Mouse (Mus musculus): ENCODE data around the gene Nktr.

Gene Nktr

DNA sequence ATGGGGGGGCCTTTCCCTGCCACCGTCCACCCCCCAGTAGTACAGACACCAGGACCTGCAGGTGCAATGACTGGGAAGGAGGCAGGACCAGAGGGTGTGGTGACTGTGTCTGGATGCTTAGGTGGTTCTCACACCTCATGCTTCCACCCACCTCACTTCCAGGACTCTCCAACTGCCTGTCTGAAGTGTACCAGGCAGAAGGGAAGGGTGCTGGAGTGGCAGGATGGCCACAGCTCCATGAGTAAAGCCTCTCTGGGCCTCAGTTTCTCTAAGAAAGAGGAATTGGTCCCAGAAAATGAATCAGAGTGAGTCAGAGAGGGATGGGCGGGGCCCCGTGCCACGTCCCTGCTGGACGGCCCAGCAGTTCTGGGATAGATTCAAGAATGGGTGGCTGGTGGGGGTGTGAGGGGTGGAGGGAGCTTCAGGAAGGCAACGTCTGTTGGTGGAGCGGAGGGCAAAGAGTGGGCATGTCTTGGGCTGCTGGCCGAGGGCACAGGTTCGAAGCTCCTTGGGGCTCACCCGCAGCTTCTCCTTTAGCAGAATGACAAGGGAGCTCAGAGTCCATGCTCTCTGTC lies 42.2 kb downstream of the Nktr start:
- DNase-seq (ENCODE audit: low spot score in 2 of 2) = peak in 1 of 2 experiments; percentile 35

- no peak for DNase-seq (ENCODE audit: low spot score in 2 of 2)
These were observed 42.8 kb downstream of the Nktr start for GRCm38 (mm10) chr9:121761787-121762186.

- no peak for DNase-seq (ENCODE audit: low spot score in 2 of 2)
These were observed 43.3 kb downstream of the Nktr start for GRCm38 (mm10) chr9:121762248-121762647.

DNA sequence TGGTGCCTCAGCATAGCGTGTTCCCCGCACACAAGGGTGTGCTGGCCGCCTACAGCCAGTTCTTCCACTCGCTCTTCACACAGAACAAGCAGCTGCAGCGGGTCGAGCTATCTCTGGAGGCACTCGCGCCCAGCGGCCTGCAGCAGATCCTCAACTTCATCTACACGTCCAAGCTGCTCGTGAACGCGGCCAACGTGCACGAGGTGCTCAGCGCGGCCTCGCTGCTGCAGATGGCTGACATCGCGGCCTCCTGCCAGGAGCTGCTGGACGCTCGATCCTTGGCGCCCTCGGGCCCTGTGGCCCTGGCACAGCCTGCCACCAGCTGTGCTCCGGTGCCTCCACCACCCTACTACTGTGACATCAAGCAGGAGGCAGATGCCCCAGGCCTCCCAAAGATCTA lies 43.8 kb downstream of the Nktr start:
- DNase-seq (ENCODE audit: low spot score in 2 of 2) = no peak

- DNase-seq (ENCODE audit: low spot score in 2 of 2) = no peak
These were observed 44.7 kb downstream of the Nktr start for GRCm38 (mm10) chr9:121763716-121764115.

GRCm38 (mm10) chr9:121765166-121765855 lies 46.3 kb downstream of the Nktr start:
- DNase-seq (ENCODE audit: low spot score in 2 of 2) = no peak

DNA sequence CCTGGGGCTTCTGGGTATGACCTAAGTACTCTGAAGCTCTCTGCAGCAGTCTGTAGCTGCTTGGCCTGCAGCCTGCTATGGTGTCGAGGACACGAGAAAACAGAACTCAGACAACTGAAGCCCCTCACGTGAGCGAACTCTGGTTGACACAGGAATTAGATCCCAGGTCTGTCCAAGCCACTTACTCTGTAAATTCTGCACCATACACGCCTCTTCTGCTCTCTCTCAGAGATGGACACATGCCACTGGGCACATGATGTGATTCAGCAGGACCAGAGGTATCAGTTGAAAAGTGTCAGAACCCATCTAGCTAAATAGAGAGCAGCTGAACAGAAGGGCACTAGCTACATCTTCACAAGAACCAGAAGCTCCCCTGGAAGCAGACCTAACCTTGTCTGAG lies 53.4 kb downstream of the Nktr start:
- DNase-seq (ENCODE audit: low spot score in 2 of 2) = no peak

GRCm38 (mm10) chr9:121775951-121776350 lies 57.0 kb downstream of the Nktr start:
- no peak for DNase-seq (ENCODE audit: low spot score in 2 of 2)

- DNase-seq (ENCODE audit: low spot score in 2 of 2) = no peak
These were observed 57.5 kb downstream of the Nktr start for GRCm38 (mm10) chr9:121776511-121776910.

GRCm38 (mm10) chr9:121777484-121778065 lies 58.6 kb downstream of the Nktr start, which contains the start of gene Klhl40:
Gene Klhl40, plus strand, starts transcription at chr9:121777607.
- DNase-seq (ENCODE audit: low spot score in 2 of 2) = no peak

DNA sequence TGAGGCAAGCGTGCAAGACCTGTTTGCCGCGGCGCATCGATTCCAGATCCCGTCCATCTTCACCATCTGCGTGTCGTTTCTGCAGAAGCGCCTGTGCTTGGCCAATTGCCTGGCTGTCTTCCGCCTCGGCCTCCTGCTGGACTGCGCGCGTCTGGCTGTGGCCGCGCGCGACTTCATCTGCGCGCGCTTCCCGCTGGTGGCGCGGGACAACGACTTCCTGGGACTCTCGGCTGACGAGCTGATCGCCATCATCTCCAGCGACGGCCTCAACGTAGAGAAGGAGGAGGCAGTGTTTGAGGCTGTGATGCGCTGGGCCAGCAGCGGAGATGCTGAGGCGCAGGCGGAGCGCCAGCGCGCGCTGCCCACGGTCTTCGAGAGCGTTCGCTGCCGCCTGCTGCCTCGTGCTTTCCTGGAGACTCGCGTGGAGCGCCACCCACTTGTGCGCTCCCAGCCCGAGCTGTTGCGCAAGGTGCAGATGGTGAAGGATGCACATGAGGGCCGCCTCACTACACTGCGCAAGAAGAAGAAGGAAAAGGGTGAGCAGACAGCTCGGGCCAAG lies 59.2 kb downstream of the Nktr start:
- no peak for DNase-seq (ENCODE audit: low spot score in 2 of 2)

GRCm38 (mm10) chr9:121784801-121785200 lies 65.8 kb downstream of the Nktr start:
- no peak for DNase-seq (ENCODE audit: low spot score in 2 of 2)

DNA sequence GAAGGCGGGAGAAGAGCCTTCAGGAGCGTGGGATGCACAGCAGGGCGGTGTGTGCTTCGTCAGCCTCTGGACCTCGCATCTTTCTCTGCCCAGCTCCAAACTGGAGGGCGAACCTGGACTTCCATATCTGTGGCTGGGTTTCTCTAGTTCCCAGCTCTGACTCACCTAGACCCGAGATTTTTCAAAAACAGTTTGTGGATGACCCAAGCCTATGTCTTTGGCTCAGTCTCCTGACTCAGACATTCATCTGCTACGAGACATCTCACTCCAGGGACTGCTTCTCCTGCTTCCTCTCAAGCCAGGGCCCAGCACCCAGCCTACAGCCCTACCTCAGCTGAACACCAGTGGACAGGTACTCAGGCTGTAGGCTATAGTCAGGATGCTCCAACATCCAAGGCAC lies 66.3 kb downstream of the Nktr start:
- DNase-seq (ENCODE audit: low spot score in 2 of 2) = no peak

DNA sequence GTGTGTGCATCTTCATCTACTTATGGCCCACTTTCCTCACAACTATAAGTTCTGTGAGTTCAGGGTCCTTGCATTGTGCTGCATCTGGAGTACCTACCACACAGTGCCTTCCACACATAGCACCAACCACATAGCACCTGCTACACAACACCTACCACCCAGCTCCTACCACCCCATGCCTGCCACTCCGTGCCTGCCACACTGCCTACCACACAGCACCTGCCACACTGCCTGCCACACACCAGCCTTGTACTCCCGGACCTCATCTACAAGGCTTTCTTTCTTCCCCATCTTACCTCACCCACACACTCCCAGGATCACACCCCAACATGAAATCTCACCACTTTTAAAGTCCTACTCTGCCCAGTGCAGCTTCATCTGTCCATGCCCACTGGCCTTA lies 67.4 kb downstream of the Nktr start:
- DNase-seq (ENCODE audit: low spot score in 2 of 2) = no peak

GRCm38 (mm10) chr9:121791206-121791605 lies 72.2 kb downstream of the Nktr start:
- peak; percentile 36 to 57 for DNase-seq (ENCODE audit: low spot score in 2 of 2)

GRCm38 (mm10) chr9:121791757-121792521 lies 73.0 kb downstream of the Nktr start, which contains the start of gene Hhatl:
Gene Hhatl, minus strand, starts transcription at chr9:121792507.
- no peak for DNase-seq (ENCODE audit: low spot score in 2 of 2)

DNA sequence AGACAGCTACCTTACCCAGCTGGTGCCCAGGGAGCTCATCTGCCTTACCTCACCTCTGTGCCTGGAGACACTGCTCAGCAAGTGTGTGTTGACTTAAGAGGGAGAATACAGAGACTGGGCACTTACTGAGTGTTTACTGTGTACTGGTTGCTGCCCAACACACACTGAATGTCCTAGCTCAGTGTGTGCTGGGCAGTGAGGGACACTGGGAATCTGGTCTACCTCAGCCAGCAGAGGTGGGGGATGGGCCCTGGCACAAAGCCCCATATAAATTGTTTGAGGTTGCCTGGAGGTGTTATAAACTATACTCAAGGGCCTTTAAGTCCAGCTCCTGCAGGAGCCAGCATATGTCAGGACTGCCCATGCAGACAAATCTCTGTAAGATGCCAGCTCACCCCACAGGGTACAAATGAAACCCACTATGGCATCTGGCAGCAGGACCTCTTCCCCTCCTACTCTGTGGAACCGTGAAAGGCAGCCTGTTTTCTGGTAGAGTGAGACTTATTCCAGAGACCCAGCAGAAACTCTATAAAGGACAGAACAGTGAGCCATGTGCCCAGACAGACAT lies 76.1 kb downstream of the Nktr start:
- DNase-seq (ENCODE audit: low spot score in 2 of 2) = no peak

DNA sequence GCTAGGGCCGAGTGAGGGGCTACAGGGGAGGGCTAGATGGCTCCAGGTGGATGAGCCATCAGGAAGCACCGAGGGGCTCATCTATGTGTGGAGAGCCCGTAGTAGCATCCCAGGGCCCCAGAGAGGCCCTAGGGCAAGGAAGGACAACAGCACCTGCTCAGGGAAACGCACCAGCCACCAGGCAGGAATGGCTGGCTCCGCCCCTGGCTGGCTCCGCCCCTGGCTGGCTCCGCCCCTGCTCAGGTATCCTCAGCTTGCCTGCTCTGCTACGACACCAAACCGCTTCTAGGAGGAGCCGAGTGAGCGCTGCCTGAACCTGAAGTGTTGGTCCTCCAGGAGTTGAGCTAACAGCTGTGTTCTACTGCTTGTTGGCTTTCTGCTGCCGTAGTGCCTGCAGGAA lies 78.8 kb downstream of the Nktr start:
- DNase-seq (ENCODE audit: low spot score in 2 of 2) = no peak

- DNase-seq (ENCODE audit: low spot score in 2 of 2) = no peak
These were observed 80.0 kb downstream of the Nktr start for GRCm38 (mm10) chr9:121798887-121799520.

DNA sequence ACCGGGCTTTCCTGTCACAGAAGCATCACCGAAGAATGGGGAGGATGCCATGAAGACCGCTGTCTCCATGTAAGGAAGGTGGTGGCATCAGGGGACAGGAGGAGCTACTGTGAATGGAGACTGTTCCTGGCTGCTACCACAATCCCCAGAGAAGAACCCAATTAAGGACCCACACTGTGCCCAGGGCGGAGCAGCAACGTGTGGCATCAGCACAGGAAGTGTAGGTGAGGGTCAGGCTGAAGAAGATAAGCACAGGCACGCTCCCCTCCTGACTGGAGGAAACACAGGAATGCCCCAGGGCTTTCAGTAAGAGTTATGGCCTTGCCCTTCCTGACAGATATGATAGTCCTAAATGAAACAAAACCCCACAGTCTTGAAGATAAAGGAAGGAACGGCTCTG lies 83.8 kb downstream of the Nktr start:
- no peak for DNase-seq (ENCODE audit: low spot score in 2 of 2)

Measured in urinary bladder, postnatal 36 days (tissue).